Mouse (Mus musculus): ENCODE data around the gene Usp19.

Usp19 gene

DNA sequence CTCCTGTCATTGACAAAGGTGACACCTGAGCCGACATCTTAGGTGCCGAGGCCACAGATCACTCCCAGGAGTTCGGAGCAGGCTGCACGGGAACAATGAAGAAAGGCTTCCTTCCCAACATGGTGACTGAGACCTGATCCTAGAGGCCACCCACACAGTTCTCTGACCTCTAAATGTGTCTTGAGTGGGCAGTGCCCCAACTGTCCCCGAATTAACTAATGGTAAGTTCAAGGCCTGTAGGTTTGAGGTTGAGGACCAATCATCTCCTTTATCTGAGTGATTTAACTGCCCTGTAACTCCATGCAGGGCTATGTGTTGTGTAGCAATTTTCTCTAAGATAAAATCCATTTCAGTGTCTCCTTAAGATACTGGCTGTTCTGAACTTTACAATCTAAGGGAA is 21.0 kb upstream of the Usp19 start:
- no peak for DNase-seq (ENCODE audit: low spot score)

DNA sequence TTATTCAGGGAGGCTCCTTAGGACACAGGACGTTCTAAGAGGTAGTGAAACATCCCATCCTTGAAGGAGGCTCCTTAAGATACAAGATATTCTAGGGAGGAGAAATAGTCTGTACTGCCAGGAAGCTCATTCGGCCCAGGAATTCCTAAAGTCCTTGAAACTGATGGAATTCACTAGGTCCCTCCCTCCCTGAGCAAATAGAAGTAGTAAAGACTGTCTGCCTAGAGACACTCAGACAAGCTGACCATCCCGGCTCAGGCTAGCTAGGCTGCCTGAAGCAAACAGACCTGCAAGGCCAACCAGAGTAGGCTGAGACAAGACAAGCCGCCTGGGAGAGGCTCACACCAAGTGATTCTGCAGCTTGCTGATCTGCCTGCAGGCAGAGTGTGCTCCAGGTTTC is 20.6 kb upstream of the Usp19 start:
- DNase-seq (ENCODE audit: low spot score) = no peak

GRCm38 (mm10) chr9:108474528-108474927 is 15.9 kb upstream of the Usp19 start:
- DNase-seq (ENCODE audit: low spot score) = no peak

- DNase-seq (ENCODE audit: low spot score) = peak; percentile 81
Observed at GRCm38 (mm10) chr9:108478638-108479156, 11.7 kb upstream of the Usp19 start.

DNA sequence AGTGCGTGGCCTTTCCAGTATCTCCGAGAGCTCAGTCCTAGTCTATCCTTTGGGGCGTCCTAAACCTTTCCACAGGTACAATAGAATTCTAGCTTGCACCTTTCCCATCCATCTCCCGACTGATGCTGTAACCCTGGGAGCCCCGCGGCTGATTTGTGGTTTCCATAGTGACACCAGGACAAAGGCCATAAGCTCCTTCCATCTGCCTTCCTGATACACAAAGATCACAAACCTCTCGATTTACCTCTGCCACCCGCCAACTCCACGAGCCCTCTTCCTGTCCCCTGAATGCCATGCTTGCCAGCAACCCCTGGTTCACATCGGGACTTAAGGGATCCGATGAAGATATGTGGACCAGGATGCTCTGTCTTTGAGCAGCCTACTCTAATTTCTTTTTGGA is 11.2 kb upstream of the Usp19 start:
- peak; percentile 31 for DNase-seq (ENCODE audit: low spot score)

- DNase-seq (ENCODE audit: low spot score) = peak; percentile 93
Observed at GRCm38 (mm10) chr9:108479721-108480351, 10.6 kb upstream of the Usp19 start, which contains the start of gene Lamb2. Gene Lamb2, plus strand, starts transcription at chr9:108479736.

DNA sequence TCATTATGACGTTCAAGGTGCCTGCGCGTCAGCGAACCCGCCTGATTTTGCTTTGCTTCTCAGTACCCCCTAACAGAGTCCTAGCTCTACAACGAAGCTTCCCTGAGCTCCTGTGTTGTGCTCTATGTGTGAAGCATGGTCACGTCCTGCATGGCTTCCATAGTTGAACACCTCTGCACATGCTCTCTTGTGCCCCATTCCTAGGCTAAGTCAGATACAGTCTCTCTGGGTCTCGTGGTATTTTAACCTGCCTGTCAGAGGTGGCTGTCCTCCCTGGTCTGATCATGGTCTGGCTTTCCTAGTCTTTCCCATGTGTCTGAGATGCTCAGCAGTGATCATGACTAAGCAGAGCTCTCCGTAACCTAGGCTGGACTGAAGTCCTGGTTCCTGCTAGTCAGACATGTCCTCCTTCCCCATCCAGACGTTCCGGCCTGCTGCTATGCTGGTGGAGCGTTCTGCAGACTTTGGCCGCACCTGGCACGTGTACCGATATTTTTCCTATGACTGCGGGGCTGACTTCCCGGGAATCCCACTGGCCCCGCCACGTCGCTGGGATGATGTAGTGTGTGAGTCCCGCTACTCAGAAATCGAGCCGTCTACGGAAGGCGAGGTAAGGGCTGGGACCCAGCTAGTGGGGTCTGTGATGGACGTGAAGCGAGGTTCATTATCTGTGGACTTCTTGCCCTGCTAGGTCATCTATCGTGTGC is 9.4 kb upstream of the Usp19 start:
- DNase-seq (ENCODE audit: low spot score) = no peak

GRCm38 (mm10) chr9:108481520-108482210 is 8.7 kb upstream of the Usp19 start:
- no peak for DNase-seq (ENCODE audit: low spot score)

- DNase-seq (ENCODE audit: low spot score) = no peak
Observed at GRCm38 (mm10) chr9:108483051-108483790, 7.2 kb upstream of the Usp19 start.

- DNase-seq (ENCODE audit: low spot score) = no peak
Observed at GRCm38 (mm10) chr9:108484021-108484420, 6.4 kb upstream of the Usp19 start.

GRCm38 (mm10) chr9:108485301-108485875 is 5.0 kb upstream of the Usp19 start:
- no peak for DNase-seq (ENCODE audit: low spot score)

GRCm38 (mm10) chr9:108486973-108487530 is 3.4 kb upstream of the Usp19 start:
- DNase-seq (ENCODE audit: low spot score) = no peak

DNA sequence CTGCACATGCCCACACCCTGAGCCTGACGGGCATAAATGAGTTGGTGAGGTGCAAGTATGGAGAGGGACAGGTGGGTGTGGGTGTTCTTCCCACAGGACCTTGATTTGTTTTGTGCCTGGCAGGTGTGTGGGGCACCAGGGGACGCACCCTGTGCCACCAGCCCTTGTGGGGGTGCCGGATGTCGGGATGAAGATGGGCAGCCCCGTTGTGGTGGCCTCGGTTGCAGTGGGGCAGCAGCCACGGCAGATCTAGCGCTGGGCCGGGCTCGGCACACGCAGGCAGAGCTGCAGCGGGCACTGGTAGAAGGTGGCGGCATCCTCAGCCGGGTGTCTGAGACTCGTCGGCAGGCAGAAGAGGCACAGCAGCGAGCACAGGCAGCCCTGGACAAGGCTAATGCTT is 2.0 kb upstream of the Usp19 start:
- no peak for DNase-seq (ENCODE audit: low spot score)

DNA sequence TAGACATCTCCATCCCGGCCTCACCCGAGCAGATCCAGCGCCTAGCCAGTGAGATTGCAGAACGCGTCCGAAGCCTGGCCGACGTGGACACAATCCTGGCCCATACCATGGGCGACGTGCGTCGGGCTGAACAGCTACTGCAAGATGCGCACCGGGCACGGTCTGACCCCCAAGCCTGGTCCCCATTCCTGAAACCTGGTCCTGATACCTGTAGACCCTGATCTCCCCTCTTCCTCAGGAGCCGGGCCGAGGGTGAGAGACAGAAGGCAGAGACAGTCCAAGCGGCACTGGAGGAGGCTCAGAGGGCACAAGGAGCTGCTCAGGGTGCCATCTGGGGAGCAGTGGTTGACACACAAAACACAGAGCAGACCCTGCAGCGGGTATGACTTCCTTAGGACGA is 1.2 kb upstream of the Usp19 start:
- DNase-seq (ENCODE audit: low spot score) = no peak

DNA sequence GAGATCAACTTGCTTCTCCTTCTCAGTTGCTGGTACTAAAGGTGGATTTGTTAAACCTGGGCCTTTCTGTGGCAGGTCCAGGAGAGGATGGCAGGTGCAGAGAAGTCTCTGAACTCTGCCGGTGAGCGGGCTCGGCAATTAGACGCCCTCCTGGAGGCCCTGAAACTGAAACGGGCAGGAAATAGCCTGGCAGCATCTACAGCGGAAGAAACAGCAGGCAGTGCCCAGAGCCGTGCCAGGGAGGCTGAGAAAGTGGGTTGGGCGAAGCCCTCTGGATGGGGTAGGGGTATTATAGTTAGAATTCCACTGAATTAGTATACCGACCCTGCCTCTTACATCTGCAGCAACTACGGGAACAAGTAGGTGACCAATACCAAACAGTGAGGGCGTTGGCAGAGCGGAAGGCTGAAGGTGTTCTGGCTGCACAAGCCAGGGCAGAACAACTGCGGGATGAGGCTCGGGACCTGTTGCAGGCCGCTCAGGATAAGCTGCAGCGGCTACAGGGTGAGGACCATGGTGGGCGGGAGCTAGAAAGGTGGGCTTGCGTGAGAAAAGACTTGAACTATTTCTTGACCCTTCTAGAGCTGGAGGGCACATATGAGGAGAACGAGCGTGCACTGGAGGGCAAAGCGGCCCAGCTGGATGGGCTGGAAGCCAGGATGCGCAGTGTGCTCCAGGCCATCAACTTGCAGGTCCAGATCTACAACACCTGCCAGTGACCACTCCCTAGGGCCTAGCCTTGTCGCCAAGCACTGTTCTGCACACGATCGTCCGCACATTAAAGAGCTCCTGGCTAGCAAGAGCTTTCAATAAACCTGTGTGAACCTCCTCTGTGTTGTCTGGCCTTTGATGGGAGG is 472 bp upstream of the Usp19 start:
- no peak for DNase-seq (ENCODE audit: low spot score)

- no peak for DNase-seq (ENCODE audit: low spot score)
Observed at GRCm38 (mm10) chr9:108491286-108491580, 831 bp downstream of the Usp19 start.

DNA sequence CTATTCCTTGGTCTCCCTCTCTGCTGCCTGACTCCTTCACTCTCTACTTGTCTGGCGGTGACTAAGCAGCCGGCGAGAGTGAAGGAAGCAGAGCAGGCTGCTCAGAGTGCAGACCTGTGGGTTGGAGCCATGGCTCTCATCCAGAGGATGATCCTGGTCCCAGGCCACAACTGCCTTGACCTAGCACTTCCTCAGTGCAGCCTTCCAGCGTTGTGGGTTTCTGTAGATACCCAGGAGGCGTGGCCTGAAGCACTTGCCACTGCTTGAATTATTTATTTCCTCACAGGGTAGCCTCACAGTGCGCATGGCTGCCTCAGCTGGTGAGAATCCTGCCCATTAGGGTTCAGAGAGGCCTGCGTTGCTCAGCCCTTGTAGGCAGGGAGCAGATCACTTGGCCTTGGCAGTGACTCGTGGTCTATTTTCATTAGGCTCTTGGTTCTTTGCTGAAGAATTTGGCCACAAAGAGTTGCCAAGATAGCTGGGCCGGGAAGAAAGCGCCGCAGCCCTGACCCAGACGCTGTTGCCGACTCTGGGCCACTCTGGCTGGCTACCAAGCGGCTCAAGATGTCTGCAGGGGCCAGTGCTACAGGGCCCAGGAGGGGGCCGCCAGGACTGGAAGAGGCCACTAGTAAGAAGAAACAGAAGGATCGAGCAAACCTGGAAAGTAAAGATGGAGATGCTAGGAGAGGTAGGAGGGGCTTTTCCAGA is 1.8 kb downstream of the Usp19 start:
- no peak for DNase-seq (ENCODE audit: low spot score)

- no peak for DNase-seq (ENCODE audit: low spot score)
Observed at GRCm38 (mm10) chr9:108493246-108493645, 2.8 kb downstream of the Usp19 start.

DNA sequence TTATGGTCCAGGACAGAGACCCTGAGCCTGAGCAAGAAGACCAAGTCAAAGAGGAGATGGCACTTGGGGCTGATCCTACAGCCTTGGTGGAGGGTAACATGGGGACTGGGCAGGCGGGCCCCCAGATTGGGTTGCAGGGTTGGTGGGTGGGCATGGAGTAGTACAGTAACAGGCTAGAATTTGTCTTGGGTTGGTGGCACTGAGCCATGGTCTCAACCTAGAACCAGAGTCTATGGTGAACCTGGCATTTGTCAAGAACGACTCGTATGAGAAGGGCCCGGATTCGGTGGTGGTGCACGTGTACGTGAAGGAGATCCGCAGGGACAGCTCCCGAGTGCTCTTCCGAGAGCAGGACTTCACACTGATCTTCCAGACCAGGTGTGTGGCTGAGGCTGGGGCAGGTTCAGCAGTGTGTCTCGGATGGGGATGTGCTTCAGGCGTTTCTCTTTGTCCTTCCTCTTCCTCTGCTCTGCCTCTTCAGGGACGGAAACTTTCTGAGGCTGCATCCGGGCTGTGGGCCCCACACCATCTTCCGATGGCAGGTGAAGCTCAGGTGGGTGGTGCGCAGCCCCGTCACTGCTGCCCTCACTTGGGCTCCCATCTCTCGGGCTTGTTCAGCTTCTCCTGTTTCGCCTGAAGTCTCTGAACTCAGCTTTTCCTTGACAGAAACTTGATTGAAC is 3.9 kb downstream of the Usp19 start:
- DNase-seq (ENCODE audit: low spot score) = no peak

DNA sequence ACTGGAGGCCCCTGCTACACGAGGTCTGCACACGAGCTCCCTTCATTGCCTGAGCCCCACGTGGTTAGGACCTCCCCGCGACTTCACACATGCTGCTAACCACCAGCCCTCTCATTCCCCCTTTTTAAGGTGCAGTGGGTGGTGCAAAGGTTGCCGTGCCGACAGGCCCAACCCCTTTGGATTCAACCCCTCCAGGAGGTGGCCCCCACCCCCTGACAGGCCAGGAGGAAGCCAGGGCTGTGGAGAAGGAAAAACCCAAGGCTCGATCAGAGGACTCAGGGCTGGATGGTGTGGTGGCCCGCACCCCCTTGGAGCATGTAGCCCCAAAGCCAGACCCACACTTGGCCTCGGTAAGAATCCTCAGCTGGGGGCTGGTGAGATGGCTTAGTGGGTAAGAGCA is 4.5 kb downstream of the Usp19 start:
- no peak for DNase-seq (ENCODE audit: low spot score)
